Mouse (Mus musculus) heart, embryonic 14.5 days (tissue): Measurements from ENCODE around the gene Eif4a2. TPM values are rescaled to one million over a fixed set of nuclear protein-coding genes. Genes with fewer than 3 reads are reported as not detected.

Experiments
- ATAC-seq: fragments of 200-750 bp; cut with Nextera tagmentation; 2 replicates; pipeline ENCODE4 v1.8.0; 2017; ENCODE audit warnings: low read depth, moderate TSS enrichment; ENCODE audit not compliant: insufficient number of reproducible peaks, insufficient read depth, low FRiP score
- H3K27ac ChIP-seq, 2 experiments: fragments of 200-500 bp in 1 of 2; fragments of 300-500 bp in 1 of 2; sonication (generic) in 1 of 2; replicated peaks in 1 of 2; 2 replicates each; pipeline ENCODE4 v1.5.1; 2012 to 2014; ENCODE audit warnings: low read depth in 2 of 2, low read length in 2 of 2, control low read depth in 1 of 2, mild to moderate bottlenecking in 1 of 2, mixed read lengths in 1 of 2; ENCODE audit not compliant: control insufficient read depth in 1 of 2, insufficient read depth in 1 of 2
- H3K27me3 ChIP-seq: fragments of 300-500 bp; sonication (generic); 2 replicates; pipeline ENCODE4 v1.6.1; 2014; ENCODE audit warnings: mild to moderate bottlenecking, low read length, control low read depth; ENCODE audit not compliant: control insufficient read depth, insufficient read depth
- H3K36me3 ChIP-seq: fragments of 300-500 bp; sonication (generic); 2 replicates; pipeline ENCODE4 v1.6.1; 2014; ENCODE audit warnings: mild to moderate bottlenecking, control low read depth, low read length, mixed read lengths; ENCODE audit not compliant: control insufficient read depth, insufficient read depth
- H3K4me1 ChIP-seq, 2 experiments: fragments of 200-500 bp in 1 of 2; fragments of 300-500 bp in 1 of 2; sonication (generic) in 1 of 2; 2 replicates each; pipeline ENCODE4 v1.6.1; 2012 to 2014; ENCODE audit warnings: low read length in 2 of 2, control low read depth in 1 of 2, mixed read lengths in 1 of 2; ENCODE audit not compliant: control insufficient read depth in 2 of 2, insufficient read depth in 2 of 2
- H3K4me2 ChIP-seq: fragments of 300-500 bp; sonication (generic); 2 replicates; pipeline ENCODE4 v1.6.1; 2014; ENCODE audit warnings: mild to moderate bottlenecking, low read length
- H3K4me3 ChIP-seq, 2 experiments: fragments of 200-500 bp in 1 of 2; fragments of 300-500 bp in 1 of 2; sonication (generic) in 1 of 2; 2 replicates each; pipeline ENCODE4 v1.5.1; 2012 to 2014; ENCODE audit warnings: low read length in 2 of 2, mild to moderate bottlenecking in 2 of 2, control low read depth in 1 of 2, low read depth in 1 of 2, moderate library complexity in 1 of 2; ENCODE audit not compliant: control insufficient read depth in 1 of 2, insufficient read depth in 1 of 2
- H3K9ac ChIP-seq: fragments of 300-500 bp; sonication (generic); 2 replicates; pipeline ENCODE4 v1.6.1; 2014; ENCODE audit warnings: mild to moderate bottlenecking, low read length
- H3K9me3 ChIP-seq: fragments of 300-500 bp; sonication (generic); 2 replicates; pipeline ENCODE4 v1.6.1; 2016; ENCODE audit warnings: low read length, control low read depth; ENCODE audit not compliant: control insufficient read depth
- WGBS: fragments of 180-500 bp; shearing (Covaris S2); extraction: QIAGEN DNeasy Blood & Tissue Kit; methylation state at CpG from one replicate; pipeline ENCODE4 v1.1.7; 2014; 5-methylcytosine and 5-hydroxymethylcytosine counted together
- polyA plus RNA-seq: library from polyadenylated mRNA; unstranded; fragments of >200 nt; fragmentation: Nextera tagmentation; extraction: Ambion mirVana; gene quantifications from 2 replicates; pipeline ENCODE4 v1.2.1, GENCODE M21; 2014

The Eif4a2 gene
- polyA plus RNA-seq, 1 experiment from 2014 or later: 182 TPM

DNA sequence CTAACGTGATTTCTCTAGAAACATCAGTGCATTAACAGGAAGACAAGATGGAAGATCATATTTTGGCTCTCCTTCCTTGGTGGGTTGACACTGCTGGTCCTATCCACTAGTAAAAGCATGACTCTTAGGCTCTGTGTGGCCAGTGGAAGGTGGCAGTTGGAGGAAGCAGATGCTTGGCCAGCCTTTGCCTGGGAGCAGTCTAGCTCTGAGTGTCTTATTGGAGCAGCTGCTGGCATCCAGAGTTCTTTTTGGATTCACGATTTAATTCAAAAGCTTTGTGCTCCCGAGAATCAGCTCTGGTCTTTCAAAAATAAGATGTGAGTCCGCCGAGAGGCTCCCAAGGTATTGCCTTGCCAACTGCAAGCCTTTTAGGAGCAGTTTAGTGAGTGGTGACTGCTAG, 38.0 kb downstream of the Eif4a2 start:
- Histone ChIP-seq H3K9me3 (no peaks in the 10 kb centered on the region), H3K36me3 (no peaks in the 10 kb centered on the region), H3K27ac (no peak overlapping the region), H3K27me3 (no peaks in the 10 kb centered on the region), H3K4me3 (no peak overlapping the region), H3K4me1 (peaks cover 2 to 9% of the 10 kb centered on the region in 2 experiments; a peak in 1 of 4 replicates), H3K9ac (no peak overlapping the region), H3K4me2 (no peak overlapping the region)
- no peak for ATAC-seq
- WGBS: 52% methylated on average over 5 of the region's 5 CpGs

DNA sequence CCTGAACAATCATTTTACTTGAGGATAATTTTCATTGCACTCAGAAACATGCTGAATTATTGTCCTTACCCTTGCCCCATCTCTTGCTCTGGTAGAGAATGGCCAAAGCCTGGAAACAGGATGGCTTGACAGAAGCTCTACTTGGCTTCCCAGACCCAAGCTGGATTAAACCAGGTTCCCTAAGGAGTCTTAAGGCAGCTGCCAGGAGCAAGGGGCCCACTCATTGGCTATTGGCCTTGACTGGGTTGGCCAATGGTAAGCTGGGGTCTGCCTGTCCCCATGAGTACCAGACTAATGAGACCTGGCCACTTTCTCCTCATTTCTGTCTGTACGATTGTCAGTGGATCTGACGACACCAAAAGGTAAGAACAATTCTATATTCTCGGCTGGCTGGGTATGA, 39.0 kb downstream of the Eif4a2 start, which contains the start of gene Adipoq:
Gene Adipoq (plus strand): TSS at position 257 of the 400 bp plus-strand sequence.
- 77% methylated on average over 3 of the region's 3 CpGs for WGBS
- ATAC-seq: no peak
- Histone ChIP-seq H3K4me2 (no peak within 1 kb of the TSS), H3K27me3 (no peaks in the 10 kb centered on the region), H3K36me3 (no peaks in the 10 kb centered on the region), H3K9ac (no peak within 1 kb of the TSS), H3K4me1 (peaks cover 2 to 9% of the 10 kb centered on the region in 2 experiments; a peak in 1 of 4 replicates), H3K9me3 (no peaks in the 10 kb centered on the region), H3K4me3 (no peak within 1 kb of the TSS), H3K27ac (no peak within 1 kb of the TSS)

DNA sequence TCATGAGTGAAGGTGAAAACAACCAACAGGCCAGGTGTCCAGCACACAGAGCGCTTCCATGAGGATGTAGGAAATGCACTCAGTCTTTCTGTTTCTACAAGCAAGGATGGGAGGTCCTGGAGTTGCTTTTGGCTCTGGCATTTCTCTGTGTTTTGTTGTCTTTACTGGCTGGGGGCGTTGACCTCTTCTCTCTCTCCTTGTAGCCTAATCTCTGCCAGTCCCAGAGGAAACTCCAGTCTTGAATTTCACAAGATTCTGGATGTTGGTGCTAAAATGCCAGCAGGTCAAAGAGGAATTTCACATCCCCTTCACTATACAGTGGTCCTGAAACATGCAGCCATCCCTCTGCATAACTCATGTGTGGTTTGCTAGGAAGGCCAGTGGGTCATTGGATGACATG, 41.7 kb downstream of the Eif4a2 start:
- H3K9me3 ChIP-seq: no peaks in the 10 kb centered on the region
- no peak overlapping the region for H3K4me3 ChIP-seq
- H3K27me3 ChIP-seq: no peaks in the 10 kb centered on the region
- H3K36me3 ChIP-seq: no peaks in the 10 kb centered on the region
- no peak overlapping the region for H3K9ac ChIP-seq
- 51% methylated on average over 2 of the region's 2 CpGs for WGBS
- no peak overlapping the region for H3K27ac ChIP-seq
- H3K4me2 ChIP-seq: no peak overlapping the region
- H3K4me1 ChIP-seq: peaks cover 2 to 9% of the 10 kb centered on the region in 2 experiments; a peak in 1 of 4 replicates
- ATAC-seq: no peak

DNA sequence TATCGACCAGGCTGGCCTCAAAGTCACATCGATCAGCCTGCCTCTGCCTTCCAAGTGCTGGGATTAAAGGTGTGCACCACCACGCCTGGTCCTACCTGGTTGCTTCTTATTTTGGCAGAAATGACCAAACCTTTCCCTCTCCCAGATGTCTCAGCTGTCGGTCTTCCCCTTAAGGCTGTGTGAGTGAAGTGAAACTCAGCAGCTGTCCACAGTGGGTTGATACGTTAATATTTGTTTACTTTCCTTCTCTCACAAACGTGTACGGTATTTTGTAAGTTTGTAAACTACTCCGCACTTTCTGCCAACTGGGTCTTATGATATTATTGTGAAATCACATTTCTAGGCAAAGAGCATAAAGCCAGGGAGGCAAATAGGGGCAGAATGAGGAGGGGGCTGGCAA, 42.2 kb downstream of the Eif4a2 start:
- no peak for ATAC-seq
- no peak overlapping the region for H3K4me2 ChIP-seq
- H3K27ac ChIP-seq: no peak overlapping the region
- no peaks in the 10 kb centered on the region for H3K27me3 ChIP-seq
- no peaks in the 10 kb centered on the region for H3K36me3 ChIP-seq
- no peak overlapping the region for H3K4me3 ChIP-seq
- H3K4me1 ChIP-seq: peaks cover 2 to 9% of the 10 kb centered on the region in 2 experiments; a peak in 1 of 4 replicates
- 78% methylated on average over 8 of the region's 8 CpGs for WGBS
- no peaks in the 10 kb centered on the region for H3K9me3 ChIP-seq
- H3K9ac ChIP-seq: no peak overlapping the region

DNA sequence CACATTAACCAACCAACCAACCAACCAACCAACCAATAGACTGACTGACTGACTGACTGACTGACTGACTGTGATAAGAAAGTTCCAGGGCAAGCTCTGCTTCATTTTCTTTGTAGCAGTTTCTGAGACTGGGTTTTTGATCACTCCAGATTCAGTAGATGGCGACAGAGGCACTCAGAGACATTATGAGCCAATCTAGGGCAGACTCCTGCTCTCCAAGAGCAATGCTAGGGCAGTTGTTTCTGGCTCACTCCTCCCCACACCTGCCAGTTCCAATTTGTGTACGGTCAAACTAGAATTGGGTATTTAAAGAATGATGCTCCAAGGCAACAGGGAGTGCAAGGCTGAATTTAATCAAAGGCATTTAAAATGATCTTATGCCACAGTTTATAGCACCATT, 44.2 kb downstream of the Eif4a2 start:
- H3K4me1 ChIP-seq: peaks cover 2 to 4% of the 10 kb centered on the region in 2 experiments; a peak in 1 of 4 replicates
- H3K27ac ChIP-seq: no peak overlapping the region
- no peak overlapping the region for H3K9ac ChIP-seq
- 15% methylated on average over 2 of the region's 2 CpGs for whole genome bisulfite sequencing
- no peaks in the 10 kb centered on the region for H3K36me3 ChIP-seq
- no peaks in the 10 kb centered on the region for H3K9me3 ChIP-seq
- H3K4me3 ChIP-seq: no peak overlapping the region
- no peak overlapping the region for H3K4me2 ChIP-seq
- no peak; the same call in 1 of the 2 replicates for ATAC-seq
- H3K27me3 ChIP-seq: no peaks in the 10 kb centered on the region

DNA sequence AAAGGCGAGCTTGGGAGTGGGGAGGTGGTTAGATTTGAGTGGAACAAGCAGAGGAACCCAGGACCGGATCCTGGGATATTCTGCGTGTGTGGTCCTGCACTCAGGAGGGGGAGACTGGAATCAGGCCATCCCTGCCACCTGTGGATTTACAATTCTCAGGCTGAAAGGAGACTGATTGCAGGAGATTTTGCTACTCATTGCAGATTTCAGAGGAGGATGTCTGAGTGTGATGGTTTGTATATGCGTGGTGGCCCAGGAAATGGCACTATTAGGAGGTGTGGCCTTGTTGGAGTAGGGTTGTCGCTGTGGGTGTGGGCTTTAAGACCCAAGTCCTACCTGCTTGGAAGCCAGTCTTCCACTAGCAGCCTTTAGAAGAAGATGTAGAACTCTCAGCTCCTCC, 47.0 kb downstream of the Eif4a2 start:
- H3K4me3 ChIP-seq: no peak overlapping the region
- H3K27me3 ChIP-seq: no peaks in the 10 kb centered on the region
- H3K36me3 ChIP-seq: no peaks in the 10 kb centered on the region
- peaks cover 2 to 4% of the 10 kb centered on the region in 2 experiments; a peak in 1 of 4 replicates for H3K4me1 ChIP-seq
- no peak for ATAC-seq
- H3K4me2 ChIP-seq: no peak overlapping the region
- WGBS: 78% methylated on average over 5 of the region's 5 CpGs
- H3K9ac ChIP-seq: no peak overlapping the region
- no peak overlapping the region for H3K27ac ChIP-seq
- no peaks in the 10 kb centered on the region for H3K9me3 ChIP-seq

DNA sequence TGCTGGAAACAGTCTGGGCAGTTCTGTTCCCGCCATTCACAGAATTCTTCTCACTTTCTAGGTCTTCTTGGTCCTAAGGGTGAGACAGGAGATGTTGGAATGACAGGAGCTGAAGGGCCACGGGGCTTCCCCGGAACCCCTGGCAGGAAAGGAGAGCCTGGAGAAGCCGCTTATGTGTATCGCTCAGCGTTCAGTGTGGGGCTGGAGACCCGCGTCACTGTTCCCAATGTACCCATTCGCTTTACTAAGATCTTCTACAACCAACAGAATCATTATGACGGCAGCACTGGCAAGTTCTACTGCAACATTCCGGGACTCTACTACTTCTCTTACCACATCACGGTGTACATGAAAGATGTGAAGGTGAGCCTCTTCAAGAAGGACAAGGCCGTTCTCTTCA, 49.8 kb downstream of the Eif4a2 start:
- no peaks in the 10 kb centered on the region for H3K36me3 ChIP-seq
- WGBS: 92% methylated on average over 13 of the region's 13 CpGs
- no peaks in the 10 kb centered on the region for H3K9me3 ChIP-seq
- H3K27me3 ChIP-seq: no peaks in the 10 kb centered on the region
- peaks cover 2 to 8% of the 10 kb centered on the region in 2 experiments; a peak in 1 of 4 replicates for H3K4me1 ChIP-seq
- no peak for ATAC-seq
- no peak overlapping the region for H3K4me3 ChIP-seq
- H3K27ac ChIP-seq: no peak overlapping the region
- no peak overlapping the region for H3K9ac ChIP-seq
- H3K4me2 ChIP-seq: no peak overlapping the region

DNA sequence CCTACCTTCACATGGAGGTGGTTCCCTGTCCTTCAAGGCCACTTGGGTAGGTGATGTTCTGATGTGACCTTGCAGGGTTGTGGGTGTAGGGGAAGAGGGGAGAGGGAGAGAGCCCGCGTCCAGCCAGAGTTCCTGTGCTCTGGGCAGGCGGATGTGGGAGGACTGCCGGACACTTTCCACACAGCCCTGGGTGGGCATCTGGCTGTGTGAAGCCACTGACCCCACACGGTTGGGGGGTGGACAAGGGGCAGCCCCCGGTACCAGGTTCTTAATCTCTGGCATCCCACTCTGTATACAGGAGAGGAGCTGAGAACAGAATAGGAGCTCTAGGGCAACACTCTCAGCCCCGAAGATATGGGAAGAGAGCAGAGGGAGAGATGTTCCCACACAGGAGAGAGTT, 51.0 kb downstream of the Eif4a2 start:
- ATAC-seq: no peak; the same call in 1 of the 2 replicates
- Histone ChIP-seq H3K4me3 (no peak overlapping the region), H3K27me3 (no peaks in the 10 kb centered on the region), H3K9me3 (no peaks in the 10 kb centered on the region), H3K9ac (no peak overlapping the region), H3K36me3 (no peaks in the 10 kb centered on the region), H3K27ac (no peak overlapping the region), H3K4me2 (no peak overlapping the region), H3K4me1 (peaks cover 2 to 8% of the 10 kb centered on the region in 2 experiments; a peak in 1 of 4 replicates)
- WGBS: 81% methylated on average over 7 of the region's 7 CpGs
